Mouse (Mus musculus) lung, adult 2 months (tissue): ENCODE measurements around the gene Stpg4. TPM values are rescaled to one million over a fixed set of nuclear protein-coding genes. Genes with fewer than 3 reads are reported as not detected.

ENCODE experiments used
- DNase-seq: peaks from one replicate; pipeline ENCODE4 v3.0.0; 2022
- H3K4me1 ChIP-seq: fragments of 200-500 bp; 2 replicates; pipeline ENCODE4 v1.6.1; 2011; ENCODE audit warnings: low read length; ENCODE audit not compliant: control insufficient read depth, insufficient read depth
- H3K4me3 ChIP-seq: fragments of 200-500 bp; replicated peaks from 2 replicates; pipeline ENCODE3; 2011; ENCODE audit warnings: low read depth, mild to moderate bottlenecking, control low read depth, low read length; ENCODE audit errors: extremely low read depth
- CTCF ChIP-seq: fragments of 200-500 bp; IDR thresholded peaks from 2 replicates; pipeline ENCODE4 v1.5.1; 2011; ENCODE audit warnings: mild to moderate bottlenecking, low read length, control low read depth; ENCODE audit not compliant: insufficient read depth
- POLR2A ChIP-seq: fragments of 200-500 bp; IDR thresholded peaks from 2 replicates; pipeline ENCODE4 v1.6.1; 2011; ENCODE audit warnings: low read depth, mild to moderate bottlenecking, control low read depth, low read length, borderline replicate concordance; ENCODE audit errors: extremely low read depth
- WGBS: fragments of 180-500 bp; shearing (Covaris S2); methylation state at CpG from one replicate; pipeline ENCODE4 v1.1.7; 2018; 5-methylcytosine and 5-hydroxymethylcytosine counted together
- polyA plus RNA-seq: library from polyadenylated mRNA; depleted of rRNA; stranded (reverse); fragments of >200 nt; gene quantifications from 2 replicates; pipeline ENCODE4 v1.2.3, GENCODE M21; 2012

The Stpg4 gene
- polyA plus RNA-seq, 1 experiment, result not detected

GRCm38 (mm10) chr17:87356261-87356660, 71.3 kb downstream of the Stpg4 start:
- WGBS, result 73% methylated on average over 5 of the region's 5 CpGs
- DNase-seq, result no peak
- no peak for TF ChIP-seq POLR2A
- no peak for TF ChIP-seq CTCF
- Histone ChIP-seq H3K4me1 (no peaks in the 10 kb centered on the region), H3K4me3 (no peak overlapping the region)

GRCm38 (mm10) chr17:87355456-87355855, 72.1 kb downstream of the Stpg4 start:
- DNase-seq, result no peak
- TF ChIP-seq POLR2A (no peak), CTCF (no peak)
- H3K4me1 ChIP-seq, result 0 out of 2 replicates have a peak, but pooled peaks cover 2% of the 10 kb centered on the region
- 85% methylated on average over 8 of the region's 8 CpGs for WGBS
- no peak overlapping the region for H3K4me3 ChIP-seq

- 92% methylated on average over 8 of the region's 8 CpGs for WGBS
- Histone ChIP-seq H3K4me1 (0 out of 2 replicates have a peak, but pooled peaks cover 2% of the 10 kb centered on the region), H3K4me3 (no peak overlapping the region)
- DNase-seq, result no peak
- no peak for TF ChIP-seq CTCF
- no peak for TF ChIP-seq POLR2A
Measured at GRCm38 (mm10) chr17:87353745-87354320, 73.7 kb downstream of the Stpg4 start.

- no peak overlapping the region for H3K4me3 ChIP-seq
- TF ChIP-seq POLR2A (no peak), CTCF (no peak)
- DNase-seq, result no peak
- WGBS, result 88% methylated on average over 1 of the region's 1 CpGs
- H3K4me1 ChIP-seq, result 0 out of 2 replicates have a peak, but pooled peaks cover 2% of the 10 kb centered on the region
Measured at GRCm38 (mm10) chr17:87352898-87353225, 74.7 kb downstream of the Stpg4 start.

GRCm38 (mm10) chr17:87352106-87352897, 75.2 kb downstream of the Stpg4 start:
- TF ChIP-seq CTCF (no peak), POLR2A (no peak)
- no peak for DNase-seq
- 0 out of 2 replicates have a peak, but pooled peaks cover 2% of the 10 kb centered on the region for H3K4me1 ChIP-seq
- no peak overlapping the region for H3K4me3 ChIP-seq
- WGBS, result 70% methylated on average over 16 of the region's 16 CpGs

- TF ChIP-seq POLR2A (no peak), CTCF (no peak)
- 0 out of 2 replicates have a peak, but pooled peaks cover 2% of the 10 kb centered on the region for H3K4me1 ChIP-seq
- DNase-seq, result no peak
- WGBS, result 37% methylated on average over 20 of the region's 20 CpGs
- H3K4me3 ChIP-seq, result no peak overlapping the region
Measured at GRCm38 (mm10) chr17:87351241-87352105, 76.1 kb downstream of the Stpg4 start.

- WGBS, result 56% methylated on average over 13 of the region's 13 CpGs
- Histone ChIP-seq H3K4me3 (no peak overlapping the region), H3K4me1 (0 out of 2 replicates have a peak, but pooled peaks cover 2% of the 10 kb centered on the region)
- TF ChIP-seq CTCF (no peak), POLR2A (no peak)
- DNase-seq, result peak; percentile 35
Measured at GRCm38 (mm10) chr17:87350471-87351240, 76.9 kb downstream of the Stpg4 start.

GRCm38 (mm10) chr17:87349575-87349974, 78.0 kb downstream of the Stpg4 start:
- WGBS, result 88% methylated on average over 9 of the region's 9 CpGs
- no peak overlapping the region for H3K4me3 ChIP-seq
- H3K4me1 ChIP-seq, result 0 out of 2 replicates have a peak, but pooled peaks cover 2% of the 10 kb centered on the region
- no peak for DNase-seq
- TF ChIP-seq POLR2A (no peak), CTCF (no peak)

- 50% methylated on average over 9 of the region's 9 CpGs for WGBS
- Histone ChIP-seq H3K4me3 (no peak overlapping the region), H3K4me1 (0 out of 2 replicates have a peak, but pooled peaks cover 2% of the 10 kb centered on the region)
- DNase-seq, result no peak
- TF ChIP-seq CTCF (no peak), POLR2A (no peak)
Measured at GRCm38 (mm10) chr17:87349069-87349468, 78.5 kb downstream of the Stpg4 start.
